Mouse (Mus musculus) granulocyte monocyte progenitor cell, adult 5-6 weeks (primary cell): Measurements from ENCODE around the gene Rassf3. TPM values are rescaled to one million over a fixed set of nuclear protein-coding genes. Genes with fewer than 3 reads are reported as not detected.
A peak's percentile ranks its signal among the peaks of the same experiment; 100 is the strongest.

ENCODE experiments used
- ATAC-seq: replicated peaks from 2 replicates; pipeline ENCODE4 v1.8.0; 2016; ENCODE audit warnings: mild to moderate bottlenecking, moderate TSS enrichment, inconsistent platforms; ENCODE audit not compliant: poor library complexity, severe bottlenecking
- total RNA-seq, 2 experiments: library from RNA; stranded (forward) in 1 of 2; stranded (reverse) in 1 of 2; fragments of 200-712, 200-1000 nt in 1 of 2; fragments of >200 nt in 1 of 2; fragmentation: Nextera tagmentation in 1 of 2; gene quantifications; 2 replicates each; pipeline ENCODE4 v1.2.3; 2014 to 2017

Gene Rassf3
- total RNA-seq, 2 experiments from 2014 or later = 21.0 to 30.6 TPM

DNA sequence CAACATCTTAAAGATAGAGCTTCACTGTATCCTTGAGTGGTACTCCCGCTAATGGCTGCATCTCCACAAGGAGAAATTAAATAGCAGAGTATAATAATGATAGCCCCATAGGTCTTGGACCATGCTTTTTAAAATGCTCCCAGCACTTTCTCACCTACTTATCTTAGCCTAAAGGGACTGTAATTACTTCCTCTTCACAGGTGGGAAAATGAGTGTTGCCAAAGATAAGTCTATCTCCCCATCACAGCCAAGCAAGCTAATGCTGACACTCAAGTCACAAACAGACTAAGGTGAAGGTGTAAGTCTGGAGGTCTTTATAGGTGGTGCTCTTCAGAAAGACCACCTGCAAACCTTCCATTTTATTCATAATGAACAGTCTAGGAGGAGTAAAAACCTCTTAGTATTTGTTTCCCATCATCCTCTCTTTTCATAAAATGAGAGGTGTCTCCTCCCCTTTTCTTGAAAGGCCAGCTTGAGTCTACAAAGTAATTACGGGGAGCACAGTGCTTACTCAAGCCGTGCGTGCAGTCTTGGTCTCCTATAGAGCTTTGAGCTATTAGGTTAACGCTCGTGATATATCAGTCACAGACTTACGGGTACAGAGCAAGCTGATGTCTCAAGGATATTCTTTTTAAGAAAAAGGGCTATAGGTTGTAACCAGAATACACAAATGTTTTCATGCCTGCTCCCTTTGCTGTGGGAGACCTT is 16.6 kb upstream of the Rassf3 start:
- no peak for ATAC-seq

DNA sequence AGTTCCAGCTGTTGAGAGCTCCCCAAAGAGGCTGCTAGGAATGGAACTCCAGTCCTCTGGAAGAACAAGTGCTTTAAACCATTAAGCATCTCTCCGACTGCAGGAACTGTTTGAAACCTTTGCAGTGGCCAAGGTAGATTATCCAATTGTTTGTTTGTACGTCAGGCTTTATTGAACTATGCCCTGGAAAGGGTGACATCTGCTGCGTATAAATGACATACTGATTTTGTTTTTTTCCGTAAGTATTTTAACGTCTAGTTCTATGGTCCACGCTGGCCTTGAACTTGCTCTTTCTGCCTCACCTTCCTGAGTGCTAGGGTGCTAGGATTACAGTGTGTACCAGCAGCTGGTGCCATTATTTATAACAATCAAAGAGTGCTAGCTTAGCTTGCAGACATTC is 13.8 kb upstream of the Rassf3 start:
- no peak for ATAC-seq

DNA sequence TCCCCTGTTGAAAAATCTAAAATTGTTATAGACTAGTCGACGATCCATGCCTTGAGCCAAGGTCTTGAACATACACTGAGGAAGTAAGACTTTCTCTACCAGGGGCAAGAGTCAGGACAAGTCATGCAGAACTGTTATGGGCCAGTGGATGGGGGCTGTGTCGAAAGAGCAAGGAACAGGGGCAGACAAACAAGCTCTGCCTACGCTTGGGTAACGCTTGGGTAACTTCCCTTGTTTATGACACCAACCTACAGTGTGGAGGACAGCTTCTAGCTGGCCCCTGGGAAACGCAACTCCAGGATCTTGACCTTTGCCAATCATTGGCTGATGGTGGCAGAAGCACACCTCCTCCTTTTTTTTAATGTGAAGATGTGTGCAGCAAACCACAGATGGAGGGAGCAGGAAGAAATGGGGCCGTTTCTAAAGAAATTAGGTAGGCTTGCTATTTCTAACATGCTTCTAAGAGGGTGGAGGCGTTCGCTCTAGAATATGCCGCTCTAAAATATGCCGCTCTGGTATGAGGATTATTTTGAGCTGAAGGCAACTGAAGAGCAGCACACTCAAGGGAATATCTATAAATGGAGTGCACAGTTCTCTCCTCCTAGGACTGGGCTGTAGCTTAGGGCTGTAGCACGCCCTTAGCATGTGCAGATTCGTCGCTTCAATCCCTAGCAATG is 12.6 kb upstream of the Rassf3 start:
- peak; percentile 97 for ATAC-seq

DNA sequence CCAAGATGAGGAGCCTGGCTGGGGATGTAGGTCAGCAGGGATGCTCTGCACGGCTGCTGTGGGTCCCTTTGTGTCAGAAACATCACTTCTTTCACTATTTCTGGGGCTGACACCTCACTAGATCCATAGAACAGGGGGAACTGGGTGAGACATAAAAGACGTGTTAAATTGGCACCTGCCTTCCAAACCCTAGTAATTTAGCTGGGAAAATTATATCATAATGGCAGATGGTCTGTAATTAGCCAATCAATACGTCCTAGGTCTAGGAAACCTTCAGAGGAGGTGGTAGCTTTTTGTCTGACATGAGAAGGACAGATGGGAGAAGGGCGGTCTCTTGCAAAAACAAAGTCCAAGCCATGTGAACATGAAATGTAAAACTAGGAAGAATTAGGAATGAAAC is 11.6 kb upstream of the Rassf3 start:
- no peak for ATAC-seq

DNA sequence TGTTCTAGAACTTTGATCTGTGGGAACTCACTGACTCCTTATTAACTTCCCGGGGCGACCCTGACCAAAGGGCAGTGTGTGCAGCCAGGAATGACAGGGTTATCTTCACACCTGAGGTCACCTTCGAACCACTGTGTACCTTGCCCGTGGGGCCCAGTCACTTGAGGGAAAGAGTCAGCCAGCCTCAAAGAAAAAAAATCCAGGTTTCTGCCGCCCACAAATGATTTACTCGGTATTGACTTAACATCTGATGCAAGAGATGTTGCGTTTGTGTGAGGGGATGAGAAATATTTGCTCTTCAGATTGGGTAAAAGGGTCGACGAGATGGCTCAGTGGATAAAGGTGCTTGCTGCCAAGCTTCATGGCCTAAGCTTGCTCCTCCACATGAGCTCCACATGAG is 10.2 kb upstream of the Rassf3 start:
- ATAC-seq = no peak

DNA sequence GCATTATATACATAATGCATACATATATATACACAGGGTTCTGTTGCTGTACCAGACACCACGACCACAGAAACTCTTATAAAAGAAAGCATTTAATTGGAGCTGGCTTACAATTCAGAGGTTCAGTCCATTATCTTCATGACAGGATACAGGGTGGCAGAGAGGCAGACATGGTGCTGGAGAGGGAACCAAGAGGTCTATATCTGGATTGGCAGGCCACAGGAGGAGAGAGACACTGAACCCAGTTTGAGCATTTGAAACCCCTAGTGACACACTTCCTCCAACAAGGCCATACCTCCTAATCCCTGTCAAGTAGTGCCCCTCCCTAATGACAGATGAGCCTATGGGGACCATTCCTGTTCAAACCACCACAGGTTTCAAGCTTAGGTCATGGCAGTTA is 7.2 kb upstream of the Rassf3 start:
- ATAC-seq = peak; percentile 46

DNA sequence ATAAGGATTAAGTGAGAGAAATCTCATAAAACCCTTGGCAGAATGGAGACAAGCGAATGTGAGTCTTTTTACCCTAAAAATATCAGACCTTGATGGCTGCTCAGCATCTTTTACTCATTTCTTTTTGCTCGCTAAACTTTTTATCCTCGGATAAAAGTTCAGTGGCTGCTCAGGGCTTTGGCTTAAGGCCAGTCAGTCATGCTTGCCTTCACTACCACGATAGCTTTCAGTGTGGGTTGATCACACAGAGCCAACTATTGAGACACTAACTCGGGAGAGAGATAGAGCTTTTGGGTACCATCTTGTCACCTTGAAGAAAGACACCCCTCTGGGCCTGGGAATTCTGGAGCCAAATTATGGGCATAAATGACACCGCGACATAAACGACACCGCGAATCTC is 5.0 kb upstream of the Rassf3 start:
- ATAC-seq = no peak

DNA sequence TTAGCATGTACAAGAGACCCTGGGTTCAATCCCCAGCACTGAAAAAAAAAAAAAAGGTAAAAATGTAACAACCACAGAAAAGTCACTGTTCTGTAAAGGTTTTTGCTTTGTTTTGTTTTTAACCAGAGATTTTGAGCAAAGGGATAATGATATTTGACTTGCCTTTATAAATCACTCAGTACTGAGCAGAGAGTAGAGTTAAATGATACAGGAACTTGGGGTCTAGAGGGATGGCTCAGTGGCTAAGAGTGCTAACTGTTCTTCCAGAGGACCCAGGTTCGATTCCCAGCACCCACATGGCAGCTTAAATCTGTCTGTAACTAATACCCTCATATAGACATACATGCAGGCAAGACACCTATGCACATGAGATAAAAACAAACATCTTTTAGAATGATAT is 3.8 kb upstream of the Rassf3 start:
- no peak for ATAC-seq

DNA sequence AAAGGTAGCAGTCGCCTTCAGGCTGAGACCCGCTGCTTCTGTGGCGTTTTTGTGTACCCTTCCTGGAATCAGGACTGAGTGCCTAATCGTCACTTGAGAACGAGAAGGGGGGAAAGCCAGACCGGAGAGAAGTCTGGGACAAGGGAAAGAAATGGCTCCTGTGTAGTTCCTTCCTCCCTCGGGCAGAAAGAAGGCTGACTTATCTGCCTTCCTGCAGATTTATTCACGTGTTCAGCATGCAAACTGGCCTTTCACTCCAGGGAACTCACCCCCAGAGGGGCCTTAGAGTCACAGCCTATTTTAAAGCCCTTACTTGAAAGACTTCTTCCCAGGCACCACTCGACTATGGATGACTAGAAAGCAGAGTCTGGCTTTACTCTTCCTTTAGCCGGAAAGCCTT is 1.3 kb upstream of the Rassf3 start:
- no peak for ATAC-seq

DNA sequence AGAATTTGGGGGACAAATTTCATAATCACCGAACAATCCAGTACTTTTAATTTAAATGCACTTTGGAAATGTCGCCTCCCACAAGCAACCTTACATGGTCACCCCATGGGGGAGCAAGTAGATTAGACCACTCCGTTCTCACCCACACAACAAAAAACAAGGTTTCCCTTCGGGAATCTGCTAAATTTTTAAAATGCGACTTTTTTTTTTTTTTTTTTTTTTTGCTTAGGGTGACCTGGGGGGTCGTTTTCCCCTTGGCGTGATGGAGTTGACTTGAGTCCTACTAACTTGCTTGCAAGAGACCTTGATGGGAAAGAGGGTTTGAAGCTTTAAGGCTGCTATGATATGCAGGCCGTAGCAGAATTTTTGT is 806 bp upstream of the Rassf3 start:
- no peak for ATAC-seq

DNA sequence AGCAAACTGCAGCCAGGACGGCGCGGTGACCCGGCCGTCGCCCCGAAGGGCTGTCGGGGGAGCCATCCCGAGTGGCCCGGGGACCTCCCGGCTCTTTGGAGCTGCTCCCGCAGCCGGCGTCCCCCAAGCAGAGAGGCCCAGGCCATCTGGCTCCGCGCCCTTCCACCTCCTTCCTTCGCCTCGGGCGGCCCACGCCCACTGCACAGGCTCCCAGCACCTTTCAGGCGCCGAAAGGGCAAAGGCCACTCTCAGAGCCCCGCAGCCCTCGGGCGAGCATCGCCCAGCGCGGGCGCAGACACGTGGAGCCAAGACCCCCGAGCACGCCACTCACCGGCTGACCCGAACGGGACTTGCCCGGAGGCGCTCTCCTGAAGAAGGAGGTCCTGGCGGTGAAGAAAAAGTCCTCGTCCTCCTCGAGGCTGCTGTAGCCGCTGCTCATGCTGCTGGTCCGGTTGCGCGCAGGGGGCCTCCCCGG is 438 bp downstream of the Rassf3 start:
- ATAC-seq = no peak; the same call in 1 of the 2 replicates

DNA sequence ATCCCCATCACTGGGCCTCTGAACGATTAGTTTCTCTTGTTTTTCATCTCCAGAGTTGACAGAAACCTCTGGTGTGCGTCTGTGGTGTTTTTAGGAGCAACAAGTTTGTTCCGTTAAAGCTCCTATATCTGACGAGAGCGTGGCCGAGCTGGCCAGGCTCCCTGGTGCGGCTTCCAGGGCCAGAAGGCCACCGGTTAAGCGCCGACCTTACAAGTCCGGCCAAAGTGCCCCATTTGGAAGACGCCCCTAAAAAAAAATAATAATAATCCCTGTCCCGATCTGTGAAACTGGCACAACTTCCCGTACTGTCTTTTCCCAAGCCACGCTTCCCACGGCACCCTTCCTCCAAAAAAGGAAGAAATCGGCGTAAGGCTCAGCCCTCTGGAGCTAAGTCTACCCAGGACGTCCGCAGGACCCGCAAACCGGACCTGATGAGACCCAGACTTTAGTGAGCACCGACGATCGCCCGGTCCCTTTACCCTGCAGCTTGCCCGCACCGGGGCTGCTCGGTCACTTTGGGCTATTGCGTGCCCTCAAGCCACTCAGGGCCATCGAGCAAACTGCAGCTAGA is 961 bp downstream of the Rassf3 start:
- ATAC-seq = no peak

DNA sequence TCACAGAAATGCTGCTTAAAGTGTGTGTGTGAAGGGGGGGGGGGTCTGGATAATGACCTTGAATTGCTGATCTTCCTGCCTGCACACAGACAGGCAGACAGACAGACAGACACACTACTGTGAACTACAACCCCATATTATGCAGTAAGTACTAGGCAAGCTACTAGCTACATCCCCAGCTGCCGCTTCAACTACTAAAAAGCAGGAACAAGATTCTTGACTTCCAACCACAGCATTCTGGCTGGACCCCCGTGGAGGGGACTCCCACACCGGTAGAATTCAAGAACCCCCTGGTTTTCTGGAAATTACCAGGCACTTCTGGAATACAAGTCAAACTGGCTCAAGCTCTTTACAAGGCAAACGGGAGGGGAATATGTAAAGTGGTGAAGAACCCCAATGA is 1.9 kb downstream of the Rassf3 start:
- ATAC-seq = no peak

DNA sequence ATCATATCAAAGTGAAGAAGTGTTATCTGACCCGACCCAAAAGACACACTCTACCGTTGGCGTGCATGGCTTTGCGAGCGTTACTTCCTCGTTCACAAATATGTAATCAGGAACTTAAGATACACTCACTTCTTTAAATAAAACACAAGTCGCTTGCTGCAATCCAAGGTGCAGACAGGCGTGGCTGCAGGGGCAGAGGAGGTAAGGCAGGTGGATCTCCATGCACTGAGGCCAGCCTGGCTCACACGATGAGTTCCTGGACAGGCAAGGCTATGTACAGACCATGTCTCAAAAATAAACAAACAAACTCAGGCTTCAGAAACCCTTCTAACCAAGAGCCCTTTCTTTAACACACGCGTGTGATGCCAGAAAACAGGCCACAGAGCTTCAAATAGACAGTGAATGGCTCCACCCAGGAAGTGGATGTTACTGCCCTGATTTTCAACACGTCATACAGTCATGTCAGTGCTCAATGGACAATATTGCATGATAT is 2.4 kb downstream of the Rassf3 start:
- ATAC-seq = peak; percentile 36

DNA sequence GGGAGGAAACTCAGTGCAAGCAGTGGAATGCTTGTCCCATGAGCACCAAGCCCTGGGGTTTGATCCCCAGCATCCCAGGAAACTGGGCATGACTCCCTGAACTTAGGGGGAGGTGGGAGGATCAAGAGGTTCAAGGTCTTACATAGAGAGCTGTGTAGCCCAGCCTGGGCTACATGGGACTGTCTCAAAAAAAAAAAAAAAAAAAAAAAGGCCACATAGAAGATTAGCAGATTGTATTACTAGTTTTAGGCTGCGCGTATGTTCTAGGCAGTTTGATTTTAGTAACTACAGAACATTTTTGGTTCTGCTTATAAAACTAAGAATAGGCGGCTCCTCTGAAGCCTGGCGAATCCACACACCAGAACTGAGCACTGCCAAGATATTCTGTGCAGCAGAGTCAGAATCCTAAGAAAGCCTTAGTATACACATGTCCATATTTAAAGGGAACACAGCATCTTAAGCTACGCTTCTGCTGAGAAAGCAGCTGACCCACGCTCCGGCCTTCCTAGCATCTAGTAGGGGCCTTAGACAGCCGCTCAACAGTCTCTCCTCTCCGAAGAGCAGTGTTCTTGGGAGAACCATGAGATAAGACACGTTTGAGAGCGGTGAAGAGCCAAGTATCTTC is 3.4 kb downstream of the Rassf3 start:
- ATAC-seq = no peak

DNA sequence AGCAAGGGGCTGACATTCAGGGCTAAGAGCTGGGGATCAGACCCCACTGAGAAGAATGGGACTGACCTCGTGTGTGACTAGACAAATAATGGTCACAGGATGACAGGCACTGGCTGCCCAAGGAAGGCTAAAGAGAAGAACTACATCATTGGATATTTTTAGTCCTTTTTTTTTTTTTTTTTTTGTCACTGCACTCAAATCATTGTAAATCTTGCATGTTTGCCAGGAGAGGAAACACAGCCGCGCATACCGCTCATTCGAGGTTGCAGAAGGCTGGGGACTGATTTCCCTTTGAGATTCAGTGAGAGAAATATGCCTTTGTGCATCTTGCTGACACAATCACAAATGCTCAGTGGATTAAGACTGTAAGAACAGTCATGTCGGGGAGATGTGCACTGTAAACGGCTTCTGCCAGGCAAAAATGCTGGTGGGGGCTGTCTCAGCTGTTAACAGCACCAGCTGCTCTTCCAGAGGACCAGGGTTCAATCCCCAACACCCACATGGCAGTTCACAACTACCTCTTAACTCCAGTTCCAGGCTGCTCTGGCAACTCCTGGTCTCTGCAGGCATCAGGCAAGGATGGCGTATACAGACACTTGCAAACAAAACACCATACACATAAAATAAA is 4.5 kb downstream of the Rassf3 start:
- ATAC-seq = no peak

DNA sequence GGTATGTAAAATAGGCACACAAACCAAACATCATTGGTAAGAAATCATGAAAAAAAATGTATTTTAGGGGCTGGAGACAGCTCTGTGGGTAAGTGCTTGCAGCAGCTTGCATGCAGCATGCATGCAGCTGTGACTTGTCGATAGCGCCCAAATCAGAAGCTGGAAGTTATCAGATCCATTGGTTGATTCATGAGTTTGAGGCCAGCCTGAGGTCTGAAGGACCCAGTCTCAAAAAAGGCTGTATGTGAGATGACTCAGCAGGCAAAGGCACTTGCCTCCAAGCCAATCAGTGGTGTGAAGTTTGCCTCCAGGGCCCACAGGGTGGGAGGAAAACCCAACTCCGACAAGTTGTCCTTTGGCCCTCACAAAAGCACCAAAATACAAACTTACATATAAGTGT is 6.5 kb downstream of the Rassf3 start:
- no peak for ATAC-seq

DNA sequence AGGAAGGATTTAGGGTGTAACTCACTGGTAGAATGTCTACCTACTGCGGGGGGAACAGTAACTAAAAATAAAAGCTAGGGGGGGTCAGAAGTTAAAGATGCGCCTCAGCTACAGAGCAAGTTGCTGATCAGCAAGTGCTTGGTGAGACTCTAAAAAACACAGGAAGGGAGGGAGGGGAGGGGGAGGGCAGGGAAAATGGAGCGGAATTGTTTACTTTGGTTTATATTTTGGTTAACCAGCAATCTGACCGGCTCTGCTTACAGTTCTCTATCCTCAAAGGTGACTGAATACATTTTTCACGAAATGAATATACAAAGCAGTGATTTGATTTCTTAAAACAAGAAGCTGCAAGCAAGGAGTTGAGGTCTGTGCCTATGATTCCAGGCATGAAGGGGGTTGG is 7.2 kb downstream of the Rassf3 start:
- no peak for ATAC-seq

DNA sequence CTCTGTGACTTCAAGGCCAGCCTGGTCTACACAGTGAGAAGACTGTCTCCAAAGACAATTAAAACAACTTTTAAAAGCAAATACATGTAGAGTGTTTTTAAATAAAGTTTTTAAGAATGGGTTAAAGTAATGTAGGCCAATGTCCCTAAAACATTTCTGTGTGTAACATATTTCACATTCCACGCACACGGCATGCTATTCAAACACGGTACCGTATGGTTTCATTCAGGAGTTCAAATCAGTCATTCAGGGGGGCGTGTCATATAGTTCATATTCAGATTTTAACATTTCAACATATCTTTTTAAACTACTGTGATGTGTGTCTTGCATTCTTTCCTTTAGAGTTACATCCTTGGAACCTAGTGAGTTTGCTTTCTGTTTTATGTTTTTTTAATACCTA is 7.9 kb downstream of the Rassf3 start:
- no peak for ATAC-seq

DNA sequence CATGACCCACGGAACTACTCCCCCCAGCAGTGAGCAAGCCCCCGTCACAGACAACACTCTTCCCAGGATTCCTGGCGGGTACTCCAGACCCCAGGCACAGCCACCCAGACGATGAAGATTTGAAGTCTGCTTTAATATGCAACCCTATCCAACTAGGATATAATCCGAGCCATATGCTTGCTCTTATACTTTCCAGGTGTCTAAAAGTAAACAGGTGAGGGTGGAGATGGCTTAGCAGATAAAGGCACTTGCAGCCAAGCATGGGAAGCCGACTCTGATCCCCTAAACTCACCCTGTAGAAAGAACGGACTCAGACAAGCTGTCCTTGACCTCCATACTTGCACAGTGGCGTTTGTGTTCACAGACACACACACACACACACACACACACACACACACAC is 8.4 kb downstream of the Rassf3 start:
- no peak for ATAC-seq

DNA sequence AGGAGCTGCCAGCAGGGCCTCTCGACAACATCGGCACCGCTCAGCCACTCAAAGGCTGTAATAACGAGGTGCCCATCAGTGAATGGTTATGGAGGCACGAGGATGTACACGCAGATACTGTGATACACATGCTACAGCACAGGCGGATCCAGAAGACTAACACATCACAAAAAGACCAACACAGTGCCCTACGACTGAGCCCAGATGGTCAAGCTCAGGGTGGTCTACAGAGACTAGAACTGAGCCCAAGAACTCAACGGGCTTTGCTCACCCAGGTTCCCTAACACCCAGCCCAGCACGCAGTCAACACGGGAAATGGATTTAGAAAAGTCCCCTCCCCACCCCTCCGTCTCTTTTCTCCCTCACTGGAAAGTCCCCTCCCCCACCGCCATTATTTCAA is 9.1 kb downstream of the Rassf3 start:
- ATAC-seq = no peak
